9 mouse cellular contexts compared by ENCODE assay signal in genomic region chr12:104837111-104837837, GRCm38 (mm10). TPM values are rescaled to one million over a fixed set of nuclear protein-coding genes. Genes with fewer than 3 reads are reported as not detected.
DNase-seq lines count a peak whose midpoint lies in the region; ATAC-seq lines count a peak whose summit lies in the region.
"Had no signal": no experiment of that assay in that cellular context is flagged by ENCODE, and none has a peak within 500 bp of the region (broad histone marks: within the 10 kb centered on the region; RNA-seq: fewer than 3 reads in every experiment).

No protein-coding gene starts in this region.

- peak; percentile 54 for DNase-seq in gastrocnemius, adult 18-20 months (ENCODE audit: low spot score)
- no peak for DNase-seq in gastrocnemius, adult 8-10 months (ENCODE audit: low spot score in 2 of 2)
- DNase-seq in ovary, adult 18-20 months (ENCODE audit: low spot score) = peak; percentile 34
- no peak for DNase-seq in ovary, postnatal 36 days (ENCODE audit: low spot score)
- peak; percentile 81 for DNase-seq in left cerebral cortex, adult 11 months (ENCODE audit: low spot score)
- peak; percentile 60 for DNase-seq in skeletal muscle tissue, adult 2 months (ENCODE audit: low read depth, low spot score)
- DNase-seq in MN1 (ENCODE audit: low spot score) = no peak

- no peak for ATAC-seq in erythroblast, adult 5-6 weeks (replicated peaks; ENCODE audit: low FRiP score, poor library complexity, severe bottlenecking)

RNA-seq across cellular contexts. Expression of gene Clmn, which starts 27.6 kb away (rescaled TPM):
- 1 to 10 TPM; 1.6 to 2.4 TPM for total RNA-seq in gastrocnemius, adult 18-20 months (2021)
- total RNA-seq in gastrocnemius, adult 8-10 months (2022) = 1 to 10 TPM in 3 of 4 experiments, under 1 TPM in 1; 0.73 to 2.1 (median 1.5) TPM
- total RNA-seq in erythroblast, adult 5-6 weeks (2015; ENCODE audit: low replicate concordance) = not detected in 2 replicates
- total RNA-seq in erythroblast, adult 5-6 weeks (2017; ENCODE audit: low replicate concordance) = 0.14 TPM in 1 of 2 replicates, not detected in the other
- total RNA-seq: CH12.LX had no signal

Comparison
In these comparisons a context has a peak if more than half of its experiments do, and no peak if none do; other contexts are left out.
1. DNase-seq: peak in gastrocnemius, adult 18-20 months (single experiment), ovary, adult 18-20 months (single experiment), left cerebral cortex, adult 11 months (single experiment) and skeletal muscle tissue, adult 2 months (single experiment); none in gastrocnemius, adult 8-10 months (0 of 2), ovary, postnatal 36 days (single experiment) and MN1 (single experiment).